ENCODE assay signal across 8 mouse cellular contexts in genomic region chr17:25114908-25115645, GRCm38 (mm10). TPM values are rescaled to one million over a fixed set of nuclear protein-coding genes. Genes with fewer than 3 reads are reported as not detected.
DNase-seq lines count a peak whose midpoint lies in the region; ATAC-seq and TF ChIP-seq lines count a peak whose summit lies in the region.

No protein-coding gene starts in this region.

- peak overlapping the region; percentile 60 for H3K9ac ChIP-seq in hindbrain, embryonic 11.5 days (ENCODE audit: low read depth, low read length)
- peak overlapping the region; percentile 47 for H3K9ac ChIP-seq in liver, postnatal 0 days (replicated peaks)

- 13% methylated on average over 23 of the region's 23 CpGs for WGBS in hindbrain, embryonic 11.5 days
- 9% methylated on average over 23 of the region's 23 CpGs for WGBS in liver, postnatal 0 days (ENCODE audit: insufficient replicate concordance)

- DNase-seq in cerebellum, postnatal 14 days, result peak; percentile 24 to 56
- DNase-seq in cerebellum, adult 11 months, result no peak
- peak; percentile 48 for DNase-seq in thymus, postnatal 0 days (ENCODE audit: low spot score)
- DNase-seq in thymus, postnatal 36 days, result no peak
- DNase-seq in hindbrain, embryonic 11.5 days (ENCODE audit: low spot score), result no peak
- DNase-seq in liver, postnatal 0 days, result peak; percentile 70
- peak; percentile 15 for DNase-seq in telencephalon, adult 2 months (ENCODE audit: low read depth, low spot score)
- DNase-seq in urinary bladder, adult 18-20 months (ENCODE audit: low spot score in 2 of 2), result no peak

- H3K4me3 ChIP-seq in hindbrain, embryonic 11.5 days (ENCODE audit: low read depth, low read length), result peak overlapping the region; percentile 57
- peak overlapping the region; percentile 57 for H3K4me3 ChIP-seq in liver, postnatal 0 days (ENCODE audit: low read depth, low read length)

- no peak for TF ChIP-seq CTCF in liver, postnatal 0 days (IDR thresholded peaks at IDR 0.05; ENCODE audit: low read depth)

- H3K27me3 ChIP-seq in hindbrain, embryonic 11.5 days (ENCODE audit: control insufficient read depth, insufficient read depth, low read length), result no peaks in the 10 kb centered on the region
- H3K27me3 ChIP-seq in liver, postnatal 0 days (ENCODE audit: insufficient read depth, low read length), result no peaks in the 10 kb centered on the region

- 0 out of 2 replicates have a peak, but pooled peaks cover 3% of the 10 kb centered on the region for H3K36me3 ChIP-seq in hindbrain, embryonic 11.5 days (ENCODE audit: control insufficient read depth, insufficient read depth, low read length)
- H3K36me3 ChIP-seq in liver, postnatal 0 days (replicated peaks; ENCODE audit: insufficient read depth, low read length), result peaks cover 11% of the 10 kb centered on the region; the same call in 1 of the 2 replicates

- no peak for ATAC-seq in hindbrain, embryonic 11.5 days (ENCODE audit: low FRiP score)
- peak; percentile 58 for ATAC-seq in liver, postnatal 0 days

- peak overlapping the region; percentile 79 for H3K27ac ChIP-seq in hindbrain, embryonic 11.5 days (ENCODE audit: low read depth, low read length)
- H3K27ac ChIP-seq in liver, postnatal 0 days (ENCODE audit: low read depth), result peak overlapping the region; percentile 63

- no peaks in the 10 kb centered on the region for H3K9me3 ChIP-seq in hindbrain, embryonic 11.5 days (ENCODE audit: control insufficient read depth, low read length)
- H3K9me3 ChIP-seq in liver, postnatal 0 days (ENCODE audit: low read length), result no peaks in the 10 kb centered on the region

- H3K4me1 ChIP-seq in hindbrain, embryonic 11.5 days (replicated peaks; ENCODE audit: control insufficient read depth, insufficient read depth, low read length), result 0 out of 2 replicates have a peak, but pooled peaks cover 3% of the 10 kb centered on the region
- peaks cover 15% of the 10 kb centered on the region for H3K4me1 ChIP-seq in liver, postnatal 0 days (ENCODE audit: insufficient read depth)

- peak overlapping the region; percentile 98 for H3K4me2 ChIP-seq in hindbrain, embryonic 11.5 days (replicated peaks; ENCODE audit: low read depth, low read length)
- peak overlapping the region; percentile 97 for H3K4me2 ChIP-seq in liver, postnatal 0 days (ENCODE audit: low read depth, low read length)

- TF ChIP-seq EP300 in liver, postnatal 0 days (IDR thresholded peaks at IDR 0.05; ENCODE audit: low read depth), result no peak

RNA-seq across cellular contexts. Expression of gene Telo2, which starts 0.7 kb away (rescaled TPM):
- 19.2 and 19.8 TPM in 2 replicates for polyA plus RNA-seq in thymus, postnatal 0 days (2015; fragmentation: Nextera tagmentation; extraction: Ambion mirVana)
- polyA plus RNA-seq in hindbrain, embryonic 11.5 days (2014; fragmentation: Nextera tagmentation; extraction: Ambion mirVana), result 23.5 and 28.8 TPM in 2 replicates
- 5.3 and 5.7 TPM in 2 replicates for polyA plus RNA-seq in liver, postnatal 0 days (2015; fragmentation: Nextera tagmentation; extraction: Ambion mirVana)

RNA-seq across cellular contexts. Expression of gene Ptx4, which starts 5.5 kb away (rescaled TPM):
- 0.12 TPM in 1 of 2 replicates, not detected in the other for polyA plus RNA-seq in thymus, postnatal 0 days (2015; fragmentation: Nextera tagmentation; extraction: Ambion mirVana)
- not detected in 2 replicates for polyA plus RNA-seq in hindbrain, embryonic 11.5 days (2014; fragmentation: Nextera tagmentation; extraction: Ambion mirVana)
- not detected in 2 replicates for polyA plus RNA-seq in liver, postnatal 0 days (2015; fragmentation: Nextera tagmentation; extraction: Ambion mirVana)

RNA-seq across cellular contexts. Expression of gene Clcn7, which starts 18.1 kb away (rescaled TPM):
- 12.7 and 15.0 TPM in 2 replicates for polyA plus RNA-seq in thymus, postnatal 0 days (2015; fragmentation: Nextera tagmentation; extraction: Ambion mirVana)
- 16.6 and 18.7 TPM in 2 replicates for polyA plus RNA-seq in hindbrain, embryonic 11.5 days (2014; fragmentation: Nextera tagmentation; extraction: Ambion mirVana)
- 7.3 and 8.6 TPM in 2 replicates for polyA plus RNA-seq in liver, postnatal 0 days (2015; fragmentation: Nextera tagmentation; extraction: Ambion mirVana)

RNA-seq across cellular contexts. Expression of gene Tmem204, which starts 31.7 kb away (rescaled TPM):
- 5.5 and 6.0 TPM in 2 replicates for polyA plus RNA-seq in thymus, postnatal 0 days (2015; fragmentation: Nextera tagmentation; extraction: Ambion mirVana)
- 9.3 and 10.7 TPM in 2 replicates for polyA plus RNA-seq in hindbrain, embryonic 11.5 days (2014; fragmentation: Nextera tagmentation; extraction: Ambion mirVana)
- polyA plus RNA-seq in liver, postnatal 0 days (2015; fragmentation: Nextera tagmentation; extraction: Ambion mirVana), result 8.3 and 9.4 TPM in 2 replicates

RNA-seq across cellular contexts. Expression of gene Ccdc154, which starts 47.2 kb away (rescaled TPM):
- 0.07 and 0.10 TPM in 2 replicates for polyA plus RNA-seq in thymus, postnatal 0 days (2015; fragmentation: Nextera tagmentation; extraction: Ambion mirVana)
- not detected in 2 replicates for polyA plus RNA-seq in hindbrain, embryonic 11.5 days (2014; fragmentation: Nextera tagmentation; extraction: Ambion mirVana)
- not detected in 2 replicates for polyA plus RNA-seq in liver, postnatal 0 days (2015; fragmentation: Nextera tagmentation; extraction: Ambion mirVana)

Comparison
In these comparisons a context has a peak if more than half of its experiments do, and no peak if none do; other contexts are left out.
1. DNase-seq: peak in cerebellum, postnatal 14 days (2 of 2), thymus, postnatal 0 days (single experiment), liver, postnatal 0 days (single experiment) and telencephalon, adult 2 months (single experiment); none in cerebellum, adult 11 months (single experiment), thymus, postnatal 36 days (0 of 2), hindbrain, embryonic 11.5 days (single experiment) and urinary bladder, adult 18-20 months (0 of 2).